Mouse (Mus musculus) left cerebral cortex, postnatal 25 days (tissue): ENCODE measurements at regions not wholly inside any gene's neighbourhood (a gene's known extent, or its start where the extent isn't known, plus 50 kb on each side); places are given as distances from the start of the nearest gene placed in this dataset.

ENCODE experiments used
- DNase-seq, 2 experiments: peaks; one replicate each; pipeline ENCODE4 v3.0.0; 2022; ENCODE audit warnings: low spot score in 2 of 2, mixed read lengths in 1 of 2
- intact Hi-C: fragments of 180-260 bp; cut with DNase I; formaldehyde crosslinking; loops from one replicate; pipeline ENCODE4 v1.15.1; 2025

DNA sequence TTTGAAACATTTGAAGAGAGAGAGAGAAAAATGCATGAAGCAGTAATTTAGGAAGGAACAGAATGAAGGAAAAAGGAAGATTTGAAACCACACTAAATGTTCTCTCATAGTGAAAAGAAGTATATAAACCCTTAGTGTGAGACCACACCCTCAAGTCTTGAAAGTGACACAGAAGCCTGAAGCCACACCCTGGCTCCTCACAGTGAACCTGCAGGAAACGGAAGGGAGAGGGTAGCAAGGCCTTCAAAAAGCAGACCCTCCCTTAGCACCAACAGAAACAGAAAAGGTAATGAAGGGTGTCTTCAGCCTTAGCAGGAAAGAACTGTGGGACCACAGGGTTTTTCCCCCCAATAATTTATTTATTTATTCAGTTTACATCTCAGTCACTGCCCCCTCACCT lies 363.7 kb downstream of the Mllt3 start:
- intact Hi-C loops: no loop called here
- DNase-seq: no peak

DNA sequence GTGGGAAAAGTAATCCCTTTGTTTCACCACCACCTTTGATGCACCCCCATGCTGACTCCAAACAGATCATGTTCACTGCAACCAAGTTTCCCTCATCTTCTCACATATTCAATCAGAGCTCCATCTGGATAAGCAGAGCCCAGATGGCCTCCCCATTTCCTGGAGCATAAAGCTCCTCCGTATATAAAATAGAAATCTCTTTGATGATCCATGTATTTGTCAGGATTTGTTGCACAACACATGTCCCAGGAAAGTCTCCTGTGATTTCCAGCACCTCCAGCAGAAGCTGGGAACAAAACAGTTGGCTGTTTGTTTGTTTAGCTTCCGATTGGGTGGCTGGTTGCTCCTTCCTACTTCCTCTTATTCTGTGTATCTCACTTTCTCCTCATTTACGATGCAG lies 364.9 kb downstream of the Mllt3 start:
- intact Hi-C loops: no loop called here
- DNase-seq: peak; percentile 10 to 39

DNA sequence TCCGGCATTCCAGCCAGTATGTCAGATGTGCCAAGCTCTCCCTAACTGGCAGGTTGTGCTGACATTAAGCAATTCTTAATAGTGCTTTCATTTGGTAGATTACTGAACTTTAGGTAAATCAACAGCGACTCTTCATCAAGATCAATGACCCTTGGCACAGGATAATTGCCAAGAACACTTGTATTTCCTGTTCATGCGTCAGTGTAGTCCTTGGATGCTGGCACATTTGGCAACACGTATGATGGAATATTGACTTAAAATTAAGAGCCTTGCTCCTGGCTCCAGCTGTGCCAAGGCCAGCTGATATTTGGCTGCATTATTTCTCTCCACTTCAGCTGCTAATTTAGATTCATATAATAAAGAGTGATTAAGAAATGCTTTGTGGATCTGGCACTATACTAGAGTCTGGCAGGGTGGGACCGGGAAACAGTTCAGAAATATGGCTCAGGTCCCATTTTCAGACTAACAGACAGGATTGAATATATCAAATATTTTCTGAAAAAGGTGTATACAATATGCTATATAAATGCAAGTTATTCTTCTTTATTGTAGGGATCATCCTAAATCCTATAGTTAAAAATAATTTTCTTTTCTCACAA lies 365.5 kb downstream of the Mllt3 start:
- intact Hi-C loops: no loop called here
- DNase-seq: no peak

DNA sequence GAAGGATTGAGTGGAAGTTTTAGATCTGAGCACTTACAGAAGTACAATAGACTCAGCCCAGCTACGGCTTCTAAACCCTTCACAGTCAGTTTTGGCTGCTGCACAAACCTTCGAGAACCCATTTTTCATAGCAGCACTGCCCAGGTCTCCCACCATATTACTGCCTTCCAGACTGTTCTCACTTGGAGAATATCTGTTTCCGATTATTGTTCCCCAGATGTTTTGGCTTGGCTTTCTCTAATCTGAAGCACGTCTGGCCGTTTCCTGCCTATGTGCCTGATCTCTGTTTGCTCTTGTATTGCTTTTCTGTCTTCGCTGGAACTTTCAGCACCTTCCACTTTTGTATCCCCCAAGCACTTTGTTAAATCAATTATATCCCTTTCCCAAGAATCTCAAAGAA lies 368.0 kb downstream of the Mllt3 start:
- intact Hi-C loops: no loop called here
- no peak for DNase-seq

DNA sequence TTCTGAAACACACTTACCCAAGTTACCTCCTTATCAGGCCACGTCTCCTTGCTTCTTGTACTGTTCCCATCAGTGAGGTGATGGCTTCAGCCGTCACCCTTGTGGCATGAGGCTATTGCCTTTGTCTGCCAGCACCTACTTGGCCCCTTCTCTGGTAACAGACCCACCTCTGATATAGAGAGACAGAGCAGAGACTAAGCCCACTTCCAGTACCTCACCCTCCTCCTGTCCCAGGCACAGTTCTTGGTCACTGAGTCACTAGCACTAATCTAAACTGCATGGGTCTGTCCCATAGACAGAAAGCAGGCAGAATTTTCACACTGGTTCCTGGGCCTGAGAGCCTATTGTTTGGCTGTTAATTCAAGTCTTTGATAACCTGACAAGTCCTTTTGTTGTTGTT lies 370.3 kb downstream of the Mllt3 start:
- intact Hi-C loops: no loop called here
- DNase-seq: no peak

DNA sequence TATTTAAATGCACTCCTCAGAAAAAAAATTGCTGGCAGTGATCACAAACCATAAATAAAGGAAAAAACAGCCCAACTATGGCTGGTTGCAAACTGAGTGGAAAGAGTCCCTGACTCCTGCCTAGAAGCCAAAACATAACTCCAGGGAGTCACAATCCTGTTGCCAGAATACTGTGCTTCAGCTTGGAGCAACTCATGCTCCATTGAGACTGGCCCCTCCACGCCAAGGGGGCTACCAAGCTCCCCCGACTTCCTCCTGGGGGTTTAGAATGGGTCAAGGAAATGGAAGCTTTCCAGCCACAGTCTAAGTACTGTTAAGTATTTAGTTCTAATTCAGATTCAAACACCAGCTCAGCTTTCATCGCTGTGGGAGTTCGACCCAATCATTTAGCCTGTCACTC lies 374.8 kb downstream of the Mllt3 start:
- intact Hi-C loops: no loop called here
- no peak for DNase-seq

DNA sequence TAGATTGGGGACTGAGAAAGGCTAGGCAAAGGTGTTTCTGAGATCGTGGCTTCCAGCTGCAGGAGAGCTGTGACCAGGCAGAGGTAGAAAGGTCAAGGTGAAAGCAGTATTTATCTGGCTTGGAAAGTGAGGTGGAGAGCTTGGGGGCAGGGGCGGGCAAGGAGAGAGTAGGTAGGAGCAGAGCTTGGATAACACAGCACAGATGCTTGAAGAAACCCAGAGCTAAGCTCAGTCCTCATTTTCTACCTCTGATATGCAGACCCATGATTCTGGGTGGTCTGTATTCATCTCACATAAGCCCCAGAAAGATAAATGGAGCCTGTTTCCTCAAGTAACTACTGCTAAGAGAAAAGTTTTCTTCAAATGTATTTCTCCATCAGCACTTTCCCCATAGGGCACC lies 375.3 kb downstream of the Mllt3 start:
- intact Hi-C loops: no loop called here
- no peak for DNase-seq

DNA sequence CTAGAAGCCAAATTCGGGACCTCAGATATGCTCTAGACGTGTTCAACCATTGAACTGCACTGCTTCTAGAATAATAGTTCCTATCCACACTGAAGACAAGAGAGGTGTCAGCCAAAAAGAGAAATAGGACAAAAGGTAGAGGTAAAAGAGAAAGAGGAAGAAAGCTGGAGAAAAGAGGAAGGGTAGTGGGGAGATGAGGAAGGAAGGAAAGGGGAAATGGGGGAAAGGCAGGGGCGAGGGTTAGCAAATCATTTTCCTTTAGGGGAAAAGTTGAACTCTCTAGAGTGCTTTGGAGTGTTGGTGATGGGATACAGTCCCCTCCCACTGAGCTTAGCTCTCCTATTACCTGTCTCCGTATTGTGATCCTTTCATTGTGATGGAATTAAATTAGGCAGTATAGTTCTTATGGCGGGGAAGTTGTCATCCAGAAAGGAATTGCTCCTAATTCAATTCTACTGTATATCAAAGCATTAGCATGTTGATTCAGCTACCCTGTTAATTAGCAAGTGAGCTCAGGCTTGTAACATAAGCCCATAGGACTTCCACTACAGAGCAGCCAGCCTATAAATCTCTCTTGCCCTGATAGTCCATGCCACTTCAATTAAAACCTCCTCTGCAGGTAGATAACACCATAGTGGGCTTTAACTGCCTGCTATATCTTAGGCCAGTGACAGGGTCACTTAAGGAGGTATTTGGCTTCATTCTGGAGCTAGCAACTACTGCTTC lies 379.6 kb downstream of the Mllt3 start:
- no peak for DNase-seq

DNA sequence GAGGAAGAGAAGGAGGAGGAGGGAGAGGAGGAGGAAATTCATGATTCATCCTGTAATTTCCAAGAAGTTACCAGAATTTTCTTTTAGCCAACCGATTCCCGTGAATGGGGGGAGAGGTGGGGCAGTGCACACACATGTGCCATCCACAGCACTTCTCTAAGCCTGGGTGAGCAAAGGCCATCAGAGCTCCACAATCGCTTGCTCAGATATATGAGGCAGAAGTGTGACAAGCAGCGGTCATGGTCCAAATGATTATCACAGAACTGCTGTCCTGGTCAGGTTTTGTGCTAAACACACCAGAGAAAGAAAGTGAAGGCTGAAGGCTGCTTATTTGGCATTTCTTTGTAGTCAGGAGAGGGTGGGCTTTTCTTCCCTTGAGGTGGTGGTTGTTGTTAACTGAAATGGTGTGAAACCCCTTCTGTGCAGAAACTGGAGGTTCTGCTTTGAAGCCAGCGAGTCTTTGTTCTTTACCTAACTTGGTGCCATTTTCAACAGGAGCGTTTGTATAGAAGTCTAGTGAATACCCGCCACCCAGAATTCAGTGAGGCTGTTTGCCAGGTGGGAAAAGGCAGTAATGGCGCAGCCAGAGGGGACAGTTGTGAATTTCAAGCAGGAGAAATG lies 380.7 kb downstream of the Mllt3 start:
- intact Hi-C loops: no loop called here
- no peak for DNase-seq

More for the DNA sequence above, 379.6 kb downstream of the Mllt3 start:
- intact Hi-C loops: no loop called here

DNA sequence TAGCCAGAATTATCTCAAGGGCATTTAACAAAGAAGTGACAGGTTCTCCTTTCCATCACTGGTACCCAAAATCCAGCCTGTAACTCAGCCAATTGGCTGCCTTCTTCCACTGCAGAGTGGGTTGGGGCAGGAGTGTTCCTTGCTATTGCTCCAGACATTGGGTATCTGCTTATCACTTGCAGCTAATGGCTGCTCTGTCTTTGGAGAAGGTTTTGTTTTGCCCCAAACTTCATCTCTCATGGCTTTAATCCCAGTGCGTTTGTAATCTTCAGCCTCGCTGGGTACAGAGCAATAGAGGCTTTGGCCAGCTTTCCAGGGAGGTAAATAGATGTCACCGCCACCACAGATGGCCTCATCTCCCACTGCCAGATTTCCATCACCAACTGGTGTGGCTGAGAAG lies 381.9 kb downstream of the Mllt3 start:
- intact Hi-C loops: no loop called here
- DNase-seq: no peak

DNA sequence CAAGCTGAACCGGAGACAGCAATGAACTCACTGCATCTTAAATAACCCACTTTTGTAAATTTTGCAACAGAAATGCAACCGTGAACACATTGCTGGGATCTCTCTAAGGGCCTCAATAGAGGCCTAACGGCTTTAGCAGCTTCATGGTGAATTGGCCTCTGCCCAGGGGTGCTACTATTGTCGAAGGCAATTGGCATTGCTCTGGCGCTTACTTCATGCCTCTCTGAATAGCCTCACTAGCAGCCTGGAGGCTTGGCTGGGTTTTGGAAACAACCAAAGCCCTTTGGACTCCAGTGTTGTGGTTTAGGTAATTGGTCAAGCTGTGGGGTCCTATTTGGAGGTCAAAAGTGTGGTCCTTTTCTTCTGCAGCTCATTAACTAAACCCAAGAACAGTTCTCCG lies 382.3 kb downstream of the Mllt3 start:
- peak in 1 of 2 experiments; percentile 24 for DNase-seq
- intact Hi-C loops: no loop called here

DNA sequence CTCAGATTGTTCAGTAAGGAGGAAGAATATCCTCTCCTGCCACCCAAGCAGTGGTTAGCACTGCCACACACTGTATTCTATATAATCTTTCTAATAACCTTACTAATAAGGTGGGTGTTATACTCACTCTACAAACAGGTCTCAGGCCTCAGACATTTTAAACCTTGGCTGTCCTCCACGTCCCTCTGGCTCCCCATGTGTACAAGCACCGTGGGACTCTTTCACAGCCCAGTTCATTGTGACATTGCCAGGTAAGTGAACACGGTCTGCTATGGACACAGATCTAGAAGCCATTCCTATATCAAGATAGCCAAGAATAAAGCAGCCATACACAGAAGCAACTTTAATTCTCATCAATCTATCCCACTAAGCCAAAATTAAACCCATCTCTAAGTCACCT lies 382.8 kb downstream of the Mllt3 start:
- DNase-seq: no peak
- intact Hi-C loops: no loop called here

DNA sequence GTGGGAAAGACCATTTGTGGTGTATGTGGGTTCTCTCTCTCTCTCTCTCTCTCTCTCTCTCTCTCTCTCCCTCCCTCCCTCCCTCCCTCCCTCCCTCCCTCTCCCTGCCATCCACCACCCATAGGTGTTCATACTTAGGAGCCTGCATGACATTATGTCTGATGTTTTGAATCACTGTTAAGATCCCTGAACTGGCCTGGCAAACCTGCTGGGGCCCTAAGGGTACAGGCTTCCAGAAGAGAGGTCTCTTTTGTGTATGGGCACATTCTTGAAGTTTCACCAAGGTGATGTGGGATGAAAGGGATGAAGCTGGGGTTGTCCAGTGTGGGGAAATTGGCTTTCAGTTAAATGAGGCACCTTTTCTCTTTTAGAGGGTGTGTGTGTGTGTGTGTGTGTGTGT lies 384.2 kb downstream of the Mllt3 start:
- no peak for DNase-seq
- intact Hi-C loops: no loop called here

DNA sequence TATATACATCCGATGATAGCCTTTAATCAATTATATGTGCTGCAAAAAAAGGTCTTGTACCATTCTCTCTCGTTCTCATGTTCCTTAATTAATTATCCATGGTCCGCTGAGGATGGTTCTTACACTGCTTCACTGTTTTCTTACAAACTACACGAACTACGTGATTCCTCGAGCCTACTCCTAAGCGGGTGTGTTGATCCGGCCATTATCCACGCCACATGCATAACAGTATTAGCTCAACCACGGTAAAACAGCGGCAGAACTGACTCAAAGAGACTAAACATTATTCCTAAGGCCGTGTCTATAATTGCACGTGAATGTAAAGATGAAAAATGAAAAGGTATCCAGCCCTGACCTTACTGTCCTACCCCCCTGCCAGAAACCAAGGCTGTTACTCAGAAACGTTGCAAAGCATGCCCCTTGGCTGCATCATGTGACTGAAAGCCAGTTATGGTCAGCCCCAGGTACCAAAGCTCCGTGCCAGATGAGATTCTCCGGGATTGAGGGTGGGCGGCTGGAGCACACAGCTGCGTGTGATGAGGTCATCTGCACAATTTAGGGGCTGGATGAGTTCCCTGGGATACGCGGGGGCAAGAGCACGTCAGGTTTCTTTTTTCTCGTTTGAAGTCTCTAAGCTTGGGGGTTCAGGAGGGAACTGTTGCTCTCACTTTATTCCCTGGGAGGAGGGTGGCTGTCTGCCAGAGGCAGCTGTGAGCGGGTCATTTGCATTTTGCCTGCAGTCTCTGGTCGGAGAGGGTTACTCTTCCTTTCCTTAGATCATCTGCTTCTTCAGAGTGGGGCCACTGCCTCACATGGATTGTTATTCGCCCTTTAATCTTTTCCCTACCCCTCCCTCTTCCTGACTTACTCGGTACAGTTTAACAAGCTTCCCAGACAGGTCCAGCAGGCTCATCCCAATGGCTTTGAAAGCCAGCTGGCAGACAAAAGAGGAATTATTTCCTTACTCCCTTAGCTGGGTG lies 384.9 kb downstream of the Mllt3 start:
- DNase-seq: peak in 1 of 2 experiments; percentile 19
- intact Hi-C loops: no loop called here

DNA sequence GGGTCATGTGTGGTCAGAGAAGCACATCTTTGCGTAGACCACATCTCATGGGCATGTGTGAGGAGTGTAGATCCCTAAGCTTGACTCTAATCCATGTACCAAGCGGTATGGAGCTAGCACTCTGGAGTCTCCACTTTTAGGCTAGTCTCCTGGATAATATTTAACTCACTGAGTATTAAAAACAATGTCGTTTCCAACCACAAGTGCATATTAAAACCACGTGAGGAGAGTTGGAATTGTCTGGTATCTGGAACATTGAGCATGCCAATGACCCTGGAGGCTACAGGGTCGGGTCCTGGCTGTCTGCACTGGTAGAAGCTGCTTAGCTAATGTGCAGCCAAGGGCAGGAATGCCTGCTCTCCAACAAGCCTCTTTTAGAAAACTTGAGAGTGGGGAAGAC lies 391.2 kb downstream of the Mllt3 start:
- intact Hi-C loops: no loop called here
- no peak for DNase-seq

DNA sequence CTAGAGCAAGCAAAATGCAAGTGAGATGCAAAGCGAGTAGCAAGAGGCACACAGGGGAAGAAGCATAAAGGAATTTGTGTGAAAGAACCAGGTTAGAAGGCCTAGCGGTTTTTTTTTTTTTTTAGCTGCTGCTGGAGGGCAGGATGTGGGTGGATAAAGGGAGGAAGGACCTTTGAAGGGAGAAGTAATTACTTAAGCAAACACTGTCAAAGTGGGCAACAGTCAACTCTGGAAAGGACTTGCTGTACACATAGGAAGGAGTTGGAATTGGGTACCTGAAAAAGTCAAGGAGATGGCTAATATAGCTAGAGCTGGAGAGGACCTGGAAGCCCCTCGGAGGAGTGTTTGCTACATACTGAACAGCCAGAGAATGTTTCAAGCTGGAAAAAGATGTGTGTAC lies 391.6 kb downstream of the Mllt3 start:
- intact Hi-C loops: no loop called here
- no peak for DNase-seq

DNA sequence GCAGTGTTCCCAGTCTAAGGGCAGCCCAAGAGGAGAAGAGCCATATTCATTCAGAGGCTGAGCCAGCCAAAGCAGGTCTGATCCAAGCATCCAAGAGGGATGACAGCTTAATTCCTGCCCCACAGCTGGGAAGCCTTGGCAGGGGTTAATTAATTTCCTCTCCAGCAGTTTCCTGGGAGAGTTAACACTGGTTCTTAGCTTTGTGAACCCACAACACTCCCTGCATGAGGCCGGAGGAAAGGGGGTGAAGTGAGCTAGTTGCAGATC lies 394.9 kb downstream of the Mllt3 start:
- intact Hi-C loops: no loop called here

DNA sequence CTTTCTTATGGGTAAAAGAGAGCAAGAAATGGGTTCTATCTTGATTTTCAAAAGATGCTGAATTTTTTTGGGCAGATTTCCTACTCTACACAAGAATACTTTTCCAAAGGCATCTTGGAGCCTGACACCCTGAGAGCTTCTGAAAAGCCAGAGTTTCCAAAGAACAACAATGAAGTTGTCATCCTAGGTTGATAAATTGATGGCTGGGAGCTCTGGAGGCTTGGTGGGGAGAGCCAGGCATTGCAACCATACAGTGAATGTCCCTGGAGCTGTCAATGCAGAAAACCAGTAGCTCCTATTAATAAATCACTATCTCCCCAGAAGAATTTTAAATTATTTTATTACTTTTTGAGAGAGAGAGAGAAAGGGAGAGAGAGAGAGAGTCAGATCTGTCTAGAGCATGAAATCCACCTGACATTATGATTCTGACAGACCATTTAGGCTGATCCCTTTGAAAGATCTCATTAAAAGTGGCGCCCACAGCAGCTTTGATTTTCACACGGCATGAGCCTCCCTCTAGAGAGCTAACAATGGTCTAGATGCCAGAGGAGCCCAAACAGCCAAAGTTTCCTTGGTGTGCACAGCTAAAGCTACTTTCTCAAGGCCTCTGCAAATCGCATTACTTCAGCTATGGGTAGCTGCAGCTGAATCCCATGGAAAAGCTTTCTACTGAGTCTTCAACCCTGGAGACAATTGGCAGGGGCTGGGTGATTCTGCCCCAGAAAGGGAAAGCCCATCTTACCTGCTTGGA lies 395.4 kb downstream of the Mllt3 start:
- no peak for DNase-seq
- intact Hi-C loops: no loop called here

More for the DNA sequence above, 394.9 kb downstream of the Mllt3 start:
- no peak for DNase-seq

DNA sequence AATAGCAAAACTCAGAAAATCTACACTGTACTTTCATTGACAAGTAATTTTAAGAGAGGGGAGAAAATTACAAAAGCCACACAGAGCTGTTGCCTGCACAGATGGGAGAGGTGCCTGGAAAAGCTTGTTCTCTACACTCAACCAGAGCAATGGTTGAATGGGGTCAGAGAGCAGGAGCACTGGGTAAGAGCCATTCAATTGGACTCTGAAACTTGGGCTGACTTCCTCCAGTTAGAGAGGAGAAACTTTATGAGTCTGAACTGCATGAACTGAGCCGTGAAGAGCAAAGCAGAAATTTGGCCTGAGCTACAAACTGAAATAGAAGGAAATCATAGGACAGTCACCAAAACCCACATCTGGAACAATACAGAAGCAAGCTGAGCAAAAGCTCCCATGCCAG lies 380.8 kb upstream of the Slc24a2 start:
- no peak for DNase-seq
- intact Hi-C loops: no loop called here

DNA sequence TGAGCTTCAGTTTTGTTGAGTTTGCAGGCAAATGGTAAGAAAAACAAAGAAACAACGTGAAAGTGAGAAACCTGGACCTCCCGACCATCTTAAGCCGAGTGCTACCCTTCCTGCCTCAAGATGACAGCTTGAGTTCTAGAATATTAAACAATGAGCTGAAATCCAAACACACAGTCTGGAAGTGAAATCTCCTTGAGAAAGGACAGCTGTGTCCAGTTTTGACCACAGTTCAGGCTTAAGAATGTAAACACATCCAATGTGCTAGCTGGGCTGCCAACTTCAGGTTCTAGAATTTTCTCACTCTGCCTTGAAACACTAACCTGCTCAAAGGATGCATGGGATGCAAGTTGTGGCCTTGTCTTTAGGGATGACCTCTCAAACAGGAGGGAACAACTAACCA lies 363.4 kb upstream of the Slc24a2 start:
- intact Hi-C loops: no loop called here
- DNase-seq: no peak
